Mouse (Mus musculus) MEL (cell line): ENCODE measurements around the gene Sult1a1. TPM values are rescaled to one million over a fixed set of nuclear protein-coding genes. Genes with fewer than 3 reads are reported as not detected.

Source experiments
- DNase-seq: peaks from one replicate; pipeline ENCODE4 v3.0.0; 2011; ENCODE audit warnings: low read depth, low spot score
- H3K27ac ChIP-seq: 2 replicates; pipeline ENCODE4 v1.5.1; 2012; ENCODE audit warnings: low read depth, mild to moderate bottlenecking, control low read depth, low read length, moderate library complexity; ENCODE audit not compliant: control insufficient read depth
- H3K27me3 ChIP-seq, 2 experiments: fragments of 150-350 bp in 1 of 2; sonication (generic) in 1 of 2; 2 replicates each; pipeline ENCODE4 v1.6.1; 2012; ENCODE audit warnings: low read length in 2 of 2, mild to moderate bottlenecking in 2 of 2, improper control_type of control experiment in 1 of 2, moderate library complexity in 1 of 2; ENCODE audit not compliant: insufficient read depth in 2 of 2, control insufficient read depth in 1 of 2
- H3K36me3 ChIP-seq, 2 experiments: 2 replicates each; pipeline ENCODE4 v1.6.1; 2012 to 2014; ENCODE audit warnings: low read length in 2 of 2, improper control_type of control experiment in 1 of 2, inconsistent platforms in 1 of 2, mild to moderate bottlenecking in 1 of 2; ENCODE audit not compliant: insufficient read depth in 2 of 2, control insufficient read depth in 1 of 2
- H3K4me1 ChIP-seq, 2 experiments: fragments of 150-350 bp in 1 of 2; sonication (generic) in 1 of 2; 2 replicates each; pipeline ENCODE4 v1.6.1; 2012; ENCODE audit warnings: low read length in 2 of 2, improper control_type of control experiment in 1 of 2, mild to moderate bottlenecking in 1 of 2; ENCODE audit not compliant: insufficient read depth in 2 of 2, control insufficient read depth in 1 of 2
- H3K4me3 ChIP-seq, 2 experiments: fragments of 150-350 bp in 1 of 2; sonication (generic) in 1 of 2; 2 replicates each; pipeline ENCODE4 v1.5.1; 2012; ENCODE audit warnings: low read depth in 2 of 2, low read length in 2 of 2, mild to moderate bottlenecking in 2 of 2, moderate library complexity in 2 of 2, control low read depth in 1 of 2, improper control_type of control experiment in 1 of 2; ENCODE audit not compliant: control insufficient read depth in 1 of 2, insufficient read depth in 1 of 2
- H3K79me2 ChIP-seq: 2 replicates; pipeline ENCODE4 v1.6.1; 2012; ENCODE audit warnings: mild to moderate bottlenecking, low read length, moderate library complexity; ENCODE audit not compliant: control insufficient read depth, poor library complexity, insufficient read depth
- H3K9ac ChIP-seq: 2 replicates; pipeline ENCODE4 v1.6.1; 2012; ENCODE audit warnings: low read depth, mild to moderate bottlenecking, control low read depth, low read length, moderate library complexity; ENCODE audit not compliant: control insufficient read depth, poor library complexity, severe bottlenecking
- H3K9me3 ChIP-seq: fragments of 150-350 bp; sonication (generic); replicated peaks from 2 replicates; pipeline ENCODE4 v1.6.1; 2012; ENCODE audit warnings: mild to moderate bottlenecking, low read length, improper control_type of control experiment, moderate library complexity; ENCODE audit not compliant: insufficient read depth
- CHD1 ChIP-seq: IDR thresholded peaks from 2 replicates; pipeline ENCODE4 v1.6.1; 2012; ENCODE audit warnings: low read depth, mild to moderate bottlenecking, inconsistent platforms, low read length, improper control_type of control experiment
- CHD2 ChIP-seq: IDR thresholded peaks from 2 replicates; pipeline ENCODE4 v1.6.1; 2011; ENCODE audit warnings: low read length, improper control_type of control experiment
- E2F4 ChIP-seq: IDR thresholded peaks from 2 replicates; pipeline ENCODE4 v1.6.1; 2011; ENCODE audit warnings: low read depth, low read length, improper control_type of control experiment, borderline replicate concordance
- ELF1 ChIP-seq: IDR thresholded peaks from 2 replicates; pipeline ENCODE4 v1.6.1; 2014; ENCODE audit warnings: low read depth, mild to moderate bottlenecking, inconsistent platforms, low read length, improper control_type of control experiment, moderate library complexity
- EP300 ChIP-seq, 2 experiments: IDR thresholded peaks; 2 replicates each; pipeline ENCODE4 v1.6.1; 2011; ENCODE audit warnings: improper control_type of control experiment in 2 of 2, low read length in 2 of 2, low read depth in 1 of 2, mild to moderate bottlenecking in 1 of 2
- ETS1 ChIP-seq: IDR thresholded peaks from 2 replicates; pipeline ENCODE4 v1.6.1; 2012; ENCODE audit warnings: low read depth, mild to moderate bottlenecking, inconsistent platforms, low read length, improper control_type of control experiment, moderate library complexity
- GATA1 ChIP-seq: IDR thresholded peaks from 2 replicates; pipeline ENCODE4 v1.6.1; 2011; ENCODE audit warnings: low read depth, low read length, improper control_type of control experiment
- JUND ChIP-seq: IDR thresholded peaks from 2 replicates; pipeline ENCODE4 v1.6.1; 2011; ENCODE audit warnings: low read depth, mild to moderate bottlenecking, improper control_type of control experiment, low read length
- MAFK ChIP-seq: IDR thresholded peaks from 2 replicates; pipeline ENCODE4 v1.6.1; 2011; ENCODE audit warnings: low read depth, mild to moderate bottlenecking, low read length, improper control_type of control experiment, borderline replicate concordance
- MYB ChIP-seq: IDR thresholded peaks from 2 replicates; pipeline ENCODE4 v1.6.1; 2011; ENCODE audit warnings: mild to moderate bottlenecking, low read depth, low read length, improper control_type of control experiment
- MYC ChIP-seq: IDR thresholded peaks from 2 replicates; pipeline ENCODE4 v1.6.1; 2011; ENCODE audit warnings: low read depth, mild to moderate bottlenecking, low read length, improper control_type of control experiment, moderate library complexity
- NRF1 ChIP-seq: IDR thresholded peaks from 2 replicates; pipeline ENCODE4 v1.6.1; 2014; ENCODE audit warnings: low read depth, mild to moderate bottlenecking, inconsistent platforms, low read length, improper control_type of control experiment, moderate library complexity; ENCODE audit not compliant: poor library complexity, insufficient read depth, severe bottlenecking
- POLR2A ChIP-seq, 2 experiments: IDR thresholded peaks; 2 replicates each; pipeline ENCODE4 v1.6.1; 2011 to 2012; ENCODE audit warnings: low read length in 2 of 2, mild to moderate bottlenecking in 2 of 2, control low read depth in 1 of 2, improper control_type of control experiment in 1 of 2, low read depth in 1 of 2, moderate library complexity in 1 of 2; ENCODE audit not compliant: control insufficient read depth in 1 of 2, insufficient read depth in 1 of 2, poor library complexity in 1 of 2
- RAD21 ChIP-seq: IDR thresholded peaks from 2 replicates; pipeline ENCODE4 v1.6.1; 2011; ENCODE audit warnings: mild to moderate bottlenecking, low read depth, low read length, improper control_type of control experiment
- SMC3 ChIP-seq: IDR thresholded peaks from 2 replicates; pipeline ENCODE4 v1.6.1; 2011; ENCODE audit warnings: low read depth, low read length, improper control_type of control experiment
- TAL1 ChIP-seq: IDR thresholded peaks from 2 replicates; pipeline ENCODE4 v1.6.1; 2012; ENCODE audit warnings: mild to moderate bottlenecking, inconsistent platforms, low read length, moderate library complexity, mixed read lengths
- TBP ChIP-seq: IDR thresholded peaks from 2 replicates; pipeline ENCODE4 v1.8.0; 2011; ENCODE audit warnings: low read depth, low read length, improper control_type of control experiment
- TCF12 ChIP-seq: IDR thresholded peaks from 2 replicates; pipeline ENCODE4 v1.6.1; 2014; ENCODE audit warnings: low read depth, mild to moderate bottlenecking, inconsistent platforms, low read length, improper control_type of control experiment, moderate library complexity
- UBTF ChIP-seq: IDR thresholded peaks from 2 replicates; pipeline ENCODE4 v1.6.1; 2012; ENCODE audit warnings: low read depth, mild to moderate bottlenecking, inconsistent platforms, low read length, improper control_type of control experiment, moderate library complexity, borderline replicate concordance; ENCODE audit not compliant: insufficient read depth
- USF2 ChIP-seq, 2 experiments: IDR thresholded peaks; 2 replicates each; pipeline ENCODE4 v1.6.1; 2011 to 2012; ENCODE audit warnings: improper control_type of control experiment in 2 of 2, low read length in 2 of 2, borderline replicate concordance in 1 of 2, inconsistent platforms in 1 of 2, low read depth in 1 of 2, mild to moderate bottlenecking in 1 of 2; ENCODE audit not compliant: insufficient read depth in 1 of 2
- ZMIZ1 ChIP-seq: IDR thresholded peaks from 2 replicates; pipeline ENCODE4 v1.6.1; 2012; ENCODE audit warnings: low read depth, mild to moderate bottlenecking, inconsistent platforms, low read length, improper control_type of control experiment, moderate library complexity
- polyA plus RNA-seq, 2 experiments: library from polyadenylated mRNA; stranded (reverse) in 1 of 2; unstranded in 1 of 2; fragments of >175 nt in 1 of 2; fragments of >200 nt in 1 of 2; gene quantifications; 2 replicates each; pipeline versions ENCODE4 v1.2.1 to v1.2.4; 2012; ENCODE audit warnings: low replicate concordance in 2 of 2, low read depth in 1 of 2; ENCODE audit not compliant: insufficient read length in 2 of 2, insufficient read depth in 1 of 2, missing spikeins in 1 of 2
- total RNA-seq: library from RNA; depleted of rRNA; stranded (reverse); fragments of 300-350 nt; gene quantifications from 2 replicates; pipeline ENCODE4 v1.2.3, GENCODE M21; 2012

The Sult1a1 gene
- total and polyA plus RNA-seq, 3 experiments, result 0.36 TPM; not detected in 2

GRCm38 (mm10) chr7:126632478-126632877 is 43.8 kb downstream of the Sult1a1 start (continued):
- TF ChIP-seq CHD1, result no peak
- no peak for TF ChIP-seq ELF1
- TF ChIP-seq SMC3, result 0 out of 2 replicates have a peak, but pooled peaks have one; percentile 1
- TF ChIP-seq POLR2A (IDR thresholded peaks at IDR 0.05; ENCODE audit: control insufficient read depth in 1 of 2, insufficient read depth in 1 of 2, low read depth in 1 of 2, low read length in 2 of 2, poor library complexity in 1 of 2), result no peak
- TF ChIP-seq ZMIZ1, result no peak
- TF ChIP-seq TAL1, result peak; percentile 88
- TF ChIP-seq MAFK, result no peak

GRCm38 (mm10) chr7:126630824-126631518 is 45.3 kb downstream of the Sult1a1 start, which contains the start of gene Nupr1:
Nupr1 (minus strand) TSS chr7:126630861.
- H3K27ac ChIP-seq, result no peak within 1 kb of the TSS
- no peak within 1 kb of the TSS for H3K4me3 ChIP-seq
- no peaks in the 10 kb centered on the region for H3K9me3 ChIP-seq
- TF ChIP-seq EP300 (IDR thresholded peaks at IDR 0.05; ENCODE audit: low read depth in 1 of 2, low read length in 2 of 2), result no peak
- no peak for TF ChIP-seq GATA1
- TF ChIP-seq JUND, result no peak
- TF ChIP-seq MYC, result no peak
- no peak for TF ChIP-seq E2F4
- TF ChIP-seq ETS1, result no peak
- TF ChIP-seq TBP, result no peak
- TF ChIP-seq UBTF, result no peak
- TF ChIP-seq POLR2A (IDR thresholded peaks at IDR 0.05; ENCODE audit: control insufficient read depth in 1 of 2, insufficient read depth in 1 of 2, low read depth in 1 of 2, low read length in 2 of 2, poor library complexity in 1 of 2), result no peak
- no peak for TF ChIP-seq RAD21
- no peak for TF ChIP-seq CHD2
- no peak for TF ChIP-seq TCF12
- TF ChIP-seq CHD1, result no peak
- no peak for TF ChIP-seq NRF1
- no peak for TF ChIP-seq MYB
- no peak for TF ChIP-seq USF2 (IDR thresholded peaks at IDR 0.05; ENCODE audit: borderline replicate concordance in 1 of 2, insufficient read depth in 1 of 2, low read depth in 1 of 2, low read length in 2 of 2)
- DNase-seq, result no peak
- no peaks in the 10 kb centered on the region for H3K79me2 ChIP-seq
- no peak within 1 kb of the TSS for H3K9ac ChIP-seq
- H3K27me3 ChIP-seq, result no peaks in the 10 kb centered on the region
- peaks cover 20 to 35% of the 10 kb centered on the region in 2 experiments for H3K4me1 ChIP-seq
- H3K36me3 ChIP-seq, result peaks cover 0 to 22% of the 10 kb centered on the region in 2 experiments; a peak in 2 of 4 replicates
